Mouse (Mus musculus): ENCODE results near the gene Gja10.

DNA sequence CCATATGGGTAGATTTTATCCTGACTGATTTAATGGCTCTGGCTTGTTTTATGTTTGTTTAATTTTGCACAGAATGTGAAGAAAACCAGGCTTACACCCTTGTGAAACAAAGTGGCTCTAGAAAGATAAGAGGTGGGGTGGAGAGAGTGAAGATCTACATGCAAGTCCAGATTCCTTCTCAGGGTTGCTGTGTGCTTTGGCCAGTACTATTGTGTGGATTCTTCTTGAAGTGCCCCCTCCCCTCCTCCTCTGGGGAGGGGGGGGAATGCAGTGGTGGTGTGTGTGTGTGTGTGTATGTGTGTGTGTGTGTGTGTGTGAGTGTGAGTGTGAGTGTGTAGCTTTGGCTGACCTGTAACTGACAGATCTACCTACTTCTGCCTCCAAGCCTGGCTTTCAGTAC is 19.1 kb upstream of the Gja10 start:
- TF ChIP-seq CTCF (IDR thresholded peaks at IDR 0.05 in 2 of 3, conservative IDR thresholded peaks at IDR 0.05 in 1 of 3; ENCODE audit: control insufficient read depth in 1 of 3, insufficient read depth in 1 of 3, low read depth in 2 of 3, low read length in 3 of 3, poor library complexity in 1 of 3, severe bottlenecking in 1 of 3) (no peak), CHD2 (IDR thresholded peaks at IDR 0.05; ENCODE audit: low read length) (no peak), RAD21 (IDR thresholded peaks at IDR 0.05; ENCODE audit: low read depth, low read length) (no peak), GATA1 (IDR thresholded peaks at IDR 0.05; ENCODE audit: low read depth, low read length) (no peak), POLR2A (IDR thresholded peaks at IDR 0.05; ENCODE audit: control insufficient read depth in 1 of 2, insufficient read depth in 1 of 2, low read depth in 1 of 2, low read length in 2 of 2, poor library complexity in 1 of 2) (no peak), BHLHE40 (IDR thresholded peaks at IDR 0.05; ENCODE audit: borderline replicate concordance, low read depth, low read length) (no peak), POLR2AphosphoS5 (IDR thresholded peaks at IDR 0.05; ENCODE audit: borderline replicate concordance, low read depth, low read length) (no peak), EP300 (IDR thresholded peaks at IDR 0.05; ENCODE audit: low read depth in 1 of 2, low read length in 2 of 2) (no peak)

Data from MEL (cell line).